Mouse (Mus musculus) thymus, postnatal 4 days (tissue): ENCODE measurements around the gene Stx1b.
"Not testable (repeated sequence)": the region's sequence is repeated elsewhere in the genome, so short reads cannot be mapped to it uniquely, and the experiment has no call there.

Experiments used
- DNase-seq: peaks from one replicate; pipeline ENCODE4 v3.0.0; 2021

Stx1b gene

DNA sequence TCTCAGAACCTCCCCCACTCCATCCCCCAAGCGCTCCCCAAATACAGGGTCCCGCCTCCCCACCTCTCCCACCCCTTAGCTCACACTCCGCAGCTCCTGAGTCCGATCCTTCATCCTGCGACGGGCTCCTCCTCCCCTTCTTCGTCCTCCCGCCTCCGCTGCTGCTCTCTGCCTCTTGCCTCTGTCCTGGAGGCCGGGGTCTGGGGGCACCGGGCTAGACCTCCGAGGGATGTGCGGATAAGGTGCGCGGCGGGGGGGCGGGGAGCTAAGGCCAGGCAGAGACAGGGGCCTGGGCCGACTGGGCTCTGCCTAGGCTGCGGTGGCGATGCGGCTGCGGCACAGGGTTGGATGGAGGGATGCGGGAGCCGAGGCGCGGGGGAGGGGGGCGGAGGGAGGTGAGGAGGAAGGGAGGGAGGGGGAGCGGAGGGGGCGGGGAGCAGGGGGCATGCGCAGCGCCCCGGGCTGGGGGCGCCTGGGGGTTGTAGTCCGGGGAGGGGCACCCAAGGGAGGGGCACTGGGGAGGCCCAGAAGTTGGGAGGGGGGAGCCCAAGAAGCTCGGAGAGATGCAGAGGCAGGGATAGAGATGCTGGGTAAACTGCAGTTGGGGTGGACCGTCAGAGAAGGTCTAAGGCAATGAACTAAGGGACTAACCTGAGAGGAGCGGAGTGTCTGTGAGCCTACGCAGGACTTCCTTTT is at the start of gene Stx1b, which contains the start of gene Stx4a:
Gene Stx1b (minus strand): TSS at position 374 of the 696 bp plus-strand sequence.
Gene Stx4a (plus strand): TSS at position 119 of the 696 bp plus-strand sequence.
- peak; percentile 55 for DNase-seq

DNA sequence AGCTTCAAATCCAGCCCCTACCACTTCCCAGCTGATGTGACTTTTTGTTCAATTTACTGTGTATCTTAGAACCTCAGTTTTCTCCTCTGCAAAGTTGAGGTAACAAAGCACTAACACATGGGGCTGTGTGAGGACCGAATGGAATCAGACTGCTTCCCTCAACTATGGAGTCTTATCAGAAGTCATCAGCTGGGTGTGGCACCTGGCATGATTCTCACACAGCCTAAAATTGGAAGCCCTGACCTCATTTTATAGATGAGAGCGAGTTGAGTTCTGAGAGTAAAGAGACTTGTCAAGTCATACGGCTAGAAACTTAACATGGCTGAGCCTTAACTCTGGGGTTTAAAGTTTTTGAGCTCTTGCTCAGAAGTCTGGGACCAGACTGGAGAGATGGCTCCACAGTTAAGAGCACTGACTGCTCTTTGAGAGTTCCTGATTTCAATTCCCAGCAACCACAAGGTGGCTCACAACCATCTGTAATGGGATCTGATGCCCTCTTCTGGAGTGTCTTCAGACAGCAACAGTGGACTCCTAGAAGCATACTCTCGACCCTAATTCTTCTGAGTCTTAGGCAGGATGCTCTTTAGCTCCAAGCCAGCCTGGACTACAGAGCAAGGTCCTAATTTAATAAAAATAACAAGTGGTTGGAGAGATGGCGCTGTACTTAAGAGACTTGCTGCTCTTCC is 45.9 kb upstream of the Stx1b start:
- DNase-seq = no peak

DNA sequence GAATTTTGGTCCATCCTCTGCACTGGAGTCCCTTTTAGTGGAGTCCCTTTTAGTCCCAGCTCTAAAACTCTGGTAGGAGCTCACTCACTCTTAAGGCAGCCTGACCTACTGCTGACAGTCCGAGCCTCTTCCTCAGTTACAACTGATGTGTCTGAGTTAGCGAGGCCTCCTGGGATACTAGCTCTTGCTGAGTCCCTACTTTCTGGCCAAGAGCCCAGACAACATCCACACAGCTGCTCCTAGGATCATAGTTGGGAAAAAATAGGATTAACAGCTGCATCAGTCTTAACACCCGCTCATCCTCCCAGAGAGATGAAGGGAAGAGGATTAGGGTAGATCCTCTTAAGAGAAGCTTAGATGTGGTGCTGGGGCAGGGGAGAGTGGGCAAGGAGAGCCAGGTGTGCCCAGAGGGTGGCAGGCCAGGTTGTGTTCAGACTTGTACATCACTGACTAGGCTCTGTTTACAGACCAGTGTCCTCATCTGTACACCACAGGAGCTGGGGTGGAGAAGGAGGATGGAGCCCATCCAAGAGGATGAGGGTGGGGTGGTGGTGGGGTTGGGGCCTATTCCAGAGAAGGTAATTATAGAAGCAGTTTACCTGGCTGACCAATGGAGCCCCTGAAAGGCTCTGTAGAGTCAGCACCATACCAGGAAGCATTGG is 44.9 kb upstream of the Stx1b start:
- DNase-seq = no peak

DNA sequence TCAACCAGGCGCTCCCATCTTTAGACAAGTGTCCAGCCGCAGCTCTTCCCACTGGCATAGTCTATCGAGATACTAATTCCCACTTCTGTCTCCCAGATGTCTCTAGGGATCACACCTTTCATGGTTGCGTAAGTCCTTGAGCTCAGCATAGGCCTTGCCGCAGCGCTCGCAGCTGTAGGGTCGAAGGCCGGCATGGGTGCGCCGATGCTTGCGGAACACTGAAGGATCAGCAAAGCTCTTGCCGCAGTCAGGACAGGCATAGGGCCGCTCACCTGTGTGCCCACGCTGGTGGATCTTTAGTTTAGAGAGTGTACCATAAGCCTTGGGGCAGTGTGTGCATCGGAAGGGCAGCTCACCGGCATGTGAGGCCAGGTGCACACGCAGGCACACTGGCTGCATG is 43.3 kb upstream of the Stx1b start:
- DNase-seq = no peak

DNA sequence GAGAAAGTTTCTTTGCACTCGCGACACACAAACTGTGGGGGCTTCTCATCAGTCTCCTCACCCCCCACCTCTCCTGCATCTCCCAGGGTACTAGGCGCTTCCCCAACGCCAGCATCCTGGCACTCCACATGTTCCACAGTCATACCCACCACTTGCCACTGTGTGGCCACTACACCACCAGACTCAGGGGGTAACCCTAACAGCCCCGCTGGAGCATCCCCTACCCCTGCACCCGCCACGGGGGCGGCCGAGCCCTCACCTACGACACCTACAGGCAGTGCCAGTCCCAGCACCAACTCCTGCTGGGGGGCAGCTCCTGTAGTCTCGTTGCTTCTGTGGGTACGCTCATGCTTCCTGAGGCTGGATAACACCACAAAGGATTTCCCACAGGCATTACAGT is 42.1 kb upstream of the Stx1b start:
- DNase-seq = no peak

DNA sequence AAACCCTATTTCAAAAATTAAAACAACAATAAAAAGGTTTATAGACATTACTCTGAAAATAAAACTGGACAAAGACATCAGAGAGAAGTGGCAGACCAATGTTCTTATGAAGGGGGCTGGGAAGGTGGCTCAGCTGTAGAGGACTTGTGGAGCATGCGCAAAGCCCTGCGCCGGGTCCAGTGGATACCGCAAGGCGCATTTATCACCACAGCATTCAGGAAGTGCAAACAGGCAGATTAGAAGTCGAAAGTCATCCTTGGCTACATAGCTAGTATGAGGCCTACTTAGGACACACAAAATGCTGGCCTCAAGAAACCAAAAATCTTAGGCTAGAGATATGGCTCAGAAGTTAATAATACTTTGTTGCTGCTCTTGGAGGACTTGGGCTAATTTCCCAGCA is 33.9 kb upstream of the Stx1b start:
- DNase-seq = no peak

DNA sequence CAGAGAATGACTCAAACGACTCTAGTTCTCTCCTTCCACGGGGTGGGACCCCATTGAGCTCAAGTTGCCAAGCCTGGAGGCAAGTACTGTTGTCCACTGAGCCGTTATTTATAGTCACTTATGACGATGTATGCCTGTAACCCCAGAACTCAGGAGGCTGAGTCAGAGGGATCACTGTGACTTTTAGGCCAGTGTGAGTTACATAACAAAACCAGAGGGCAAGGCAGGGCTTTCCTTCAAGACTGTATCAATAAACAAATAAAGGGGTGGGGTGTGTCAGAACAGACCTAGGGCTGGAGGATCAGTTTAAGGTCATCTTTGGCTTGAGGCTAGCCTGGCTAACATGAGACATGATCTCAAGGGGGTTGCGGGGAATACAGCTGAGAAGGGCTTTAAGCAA is 26.6 kb upstream of the Stx1b start:
- no peak for DNase-seq

DNA sequence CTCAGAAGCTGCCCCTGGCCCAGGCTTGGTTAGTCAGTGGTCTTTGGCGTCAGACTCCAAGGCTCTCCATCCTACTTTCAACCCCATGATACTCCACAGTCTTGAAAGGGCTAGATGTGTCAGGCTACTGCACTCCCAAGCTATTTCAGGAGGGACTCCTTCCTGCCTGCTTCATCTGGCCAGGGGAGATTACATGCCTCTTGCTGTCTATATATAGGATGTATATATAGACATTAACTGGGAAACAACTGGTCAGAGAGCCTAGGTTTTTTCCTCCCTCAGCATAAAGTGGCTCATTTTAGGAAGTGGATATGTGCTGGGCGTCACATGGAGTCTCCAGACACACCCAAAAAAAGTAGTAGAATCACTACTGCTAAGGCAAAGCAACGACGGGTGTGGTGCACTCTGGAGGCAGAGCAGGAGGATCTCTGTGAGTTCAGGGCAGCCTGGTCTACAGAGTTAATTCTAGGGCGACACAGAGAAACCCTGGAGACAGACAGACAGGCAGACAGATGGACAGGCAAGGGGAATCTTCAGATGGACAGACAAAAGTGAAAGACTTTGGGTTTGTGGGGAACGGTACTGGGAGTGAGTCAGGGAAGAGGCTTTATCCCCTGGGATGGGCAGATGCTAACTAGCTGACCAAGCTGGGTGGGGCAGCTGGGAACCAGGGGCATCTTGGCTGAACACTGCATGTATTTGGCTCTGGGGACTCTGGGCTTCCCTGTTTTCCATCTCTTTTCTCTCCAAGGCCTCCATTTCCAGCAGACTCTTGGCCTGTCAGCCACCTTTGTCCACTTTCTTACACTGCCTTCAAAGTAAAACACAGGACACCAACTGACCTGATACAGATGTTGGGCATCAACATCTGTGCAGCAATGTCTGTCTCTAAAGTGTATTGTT is 25.9 kb upstream of the Stx1b start:
- DNase-seq = no peak

DNA sequence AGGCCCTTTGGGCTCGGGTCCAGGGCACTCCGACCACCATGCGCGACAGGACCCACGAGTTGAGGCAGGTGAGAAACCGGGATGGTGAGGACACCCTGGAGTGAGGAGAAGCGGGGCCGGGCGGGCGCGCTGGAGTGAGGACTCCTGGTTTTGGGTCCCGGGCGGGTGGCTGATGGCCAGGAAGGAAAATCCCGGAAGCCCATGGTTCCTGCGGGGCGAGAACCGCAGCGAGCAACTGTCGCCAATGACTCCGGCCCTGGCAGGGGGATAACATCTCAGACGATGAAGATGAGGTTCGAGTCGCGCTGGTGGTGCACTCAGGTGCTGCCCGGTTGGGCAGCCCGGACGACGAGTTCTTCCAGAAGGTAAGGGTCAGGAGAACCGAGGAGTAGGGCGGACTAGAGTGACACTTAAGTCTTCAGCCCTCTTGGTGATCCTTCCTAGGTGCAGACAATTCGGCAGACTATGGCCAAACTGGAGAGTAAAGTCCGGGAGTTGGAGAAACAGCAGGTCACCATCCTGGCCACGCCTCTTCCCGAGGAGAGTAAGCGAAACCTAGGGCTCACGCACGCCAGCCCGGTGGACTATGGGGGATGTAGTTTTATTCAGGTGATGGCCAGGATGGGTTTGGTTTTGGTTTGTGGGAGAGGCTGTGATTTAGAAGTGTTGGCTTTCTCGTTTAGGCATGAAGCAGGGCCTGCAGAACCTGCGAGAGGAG is 17.8 kb upstream of the Stx1b start:
- DNase-seq = peak; percentile 82

DNA sequence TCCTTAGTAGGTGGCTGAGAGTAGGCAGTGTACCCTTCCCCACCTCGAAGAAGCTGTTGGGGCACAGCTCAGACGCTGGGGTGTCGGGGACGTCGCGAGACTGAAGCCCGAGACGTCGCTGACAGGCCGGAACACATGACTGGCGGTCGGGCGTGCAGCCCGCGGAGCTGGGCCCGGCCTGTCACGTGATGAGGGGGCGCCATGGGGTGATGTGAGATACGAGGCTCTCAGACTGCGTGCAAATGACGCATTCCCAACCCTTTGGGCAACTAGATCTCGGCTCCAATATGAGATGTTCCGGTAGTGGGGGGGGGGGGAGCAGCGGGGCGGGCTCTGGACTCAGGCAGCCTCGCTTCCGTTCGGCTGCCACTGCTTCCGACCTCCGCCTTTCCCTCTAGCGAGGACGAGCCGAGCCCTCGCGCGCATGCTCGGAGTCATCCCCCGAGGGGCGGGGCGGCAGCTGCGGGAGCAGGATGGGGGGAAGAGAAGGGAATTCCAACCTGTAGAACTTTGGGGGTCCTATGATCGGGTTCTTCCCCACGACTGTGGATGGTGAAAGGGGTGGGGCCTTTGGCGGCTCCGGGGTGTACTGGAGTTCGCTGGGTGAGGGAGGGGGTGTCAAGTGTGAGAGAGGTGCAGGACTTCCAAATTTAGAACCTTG is 17.1 kb upstream of the Stx1b start:
- peak; percentile 93 for DNase-seq

DNA sequence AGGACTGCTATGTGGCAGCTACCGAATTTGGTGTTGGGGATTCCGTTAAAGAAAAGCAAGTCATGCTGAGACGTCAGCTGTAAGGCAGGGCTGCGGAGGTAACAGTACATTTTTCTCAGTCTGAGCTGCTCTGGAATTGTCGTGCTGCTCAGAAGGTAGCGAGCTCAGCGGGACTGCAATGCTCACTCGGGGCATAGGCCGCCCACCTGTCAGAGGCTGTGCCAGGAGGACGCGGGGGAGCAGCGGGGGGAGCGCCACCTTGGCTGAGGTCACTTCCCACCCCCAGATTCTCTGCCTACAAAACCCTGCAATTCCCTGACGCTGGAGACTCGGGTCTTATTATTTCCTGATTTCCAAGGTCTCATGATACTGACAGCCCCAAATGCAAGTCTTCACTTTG is 16.5 kb upstream of the Stx1b start:
- DNase-seq = peak; percentile 80

DNA sequence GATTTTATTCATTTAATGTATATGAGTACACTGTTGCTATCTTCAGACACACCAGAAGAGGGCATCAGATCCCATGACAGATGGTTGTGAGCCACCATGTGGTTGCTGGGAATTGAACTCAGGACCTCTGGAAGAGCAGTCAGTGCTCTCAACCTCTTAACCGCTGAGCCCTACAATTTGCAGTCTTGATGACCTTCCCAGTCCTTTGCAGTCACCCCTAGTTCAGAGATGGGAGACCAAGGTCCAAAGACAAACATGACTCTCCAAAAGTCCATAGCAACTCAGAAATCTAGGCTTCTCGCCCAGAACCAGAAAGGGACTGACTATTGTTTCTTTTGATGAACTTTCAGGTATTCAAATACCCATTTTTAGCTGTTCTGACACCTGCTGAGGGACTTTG is 15.7 kb upstream of the Stx1b start:
- DNase-seq = not testable (repeated sequence)

DNA sequence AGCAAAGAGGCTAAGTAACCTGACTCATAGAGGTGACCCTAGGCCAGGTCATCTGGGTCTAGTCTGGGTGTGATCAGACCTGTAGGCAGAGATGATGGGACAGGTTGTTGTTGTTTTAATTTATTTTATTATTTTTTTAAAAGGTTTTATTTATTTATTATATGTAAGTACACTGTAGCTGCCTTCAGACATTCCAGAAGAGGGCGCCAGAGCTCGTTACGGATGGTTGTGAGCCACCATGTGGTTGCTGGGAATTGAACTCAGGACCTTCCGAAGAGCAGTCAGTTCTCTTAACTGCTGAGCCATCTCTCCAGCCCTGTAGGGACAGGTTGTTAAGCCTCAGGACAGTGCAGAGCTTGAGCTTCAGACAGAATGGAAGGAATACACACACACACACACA is 13.5 kb upstream of the Stx1b start:
- DNase-seq = not testable (repeated sequence)

DNA sequence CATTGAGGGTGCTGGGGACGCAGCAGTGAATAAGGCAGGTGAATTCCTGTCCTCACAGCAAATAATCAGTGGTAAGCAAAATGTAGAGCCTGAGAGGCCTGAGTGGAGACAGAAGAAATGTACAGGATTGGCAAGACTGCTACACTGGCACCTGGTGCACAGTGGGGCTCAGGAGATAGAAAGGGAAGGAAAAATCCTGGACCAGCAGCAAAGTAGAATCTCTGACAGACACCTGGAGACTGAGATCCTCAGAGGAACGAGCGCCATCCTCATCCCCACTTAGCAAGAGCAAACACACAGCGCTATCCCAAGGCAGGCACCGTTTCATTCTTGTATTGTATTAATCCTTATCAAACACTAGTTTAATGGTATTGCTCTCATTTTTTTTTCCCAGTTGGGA is 13.1 kb upstream of the Stx1b start:
- no peak for DNase-seq

DNA sequence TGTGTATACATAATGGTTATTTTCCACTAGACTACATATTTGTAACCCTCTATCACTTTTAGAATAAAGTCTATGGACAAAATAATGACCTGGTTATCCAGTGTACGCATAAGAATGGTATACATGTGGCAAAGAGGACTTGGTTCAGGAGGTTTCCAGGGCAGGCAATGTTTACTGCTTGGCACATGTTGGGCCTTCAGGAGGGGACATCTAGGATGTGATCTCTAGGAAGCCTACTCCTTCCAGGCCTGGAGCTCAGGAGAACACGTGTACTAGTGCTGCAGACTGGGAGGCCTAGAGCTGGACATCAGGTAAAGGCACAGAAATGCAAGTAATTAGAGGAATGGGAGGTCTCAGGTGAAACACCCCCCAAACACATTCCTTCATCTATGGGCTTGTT is 11.2 kb upstream of the Stx1b start:
- DNase-seq = no peak

DNA sequence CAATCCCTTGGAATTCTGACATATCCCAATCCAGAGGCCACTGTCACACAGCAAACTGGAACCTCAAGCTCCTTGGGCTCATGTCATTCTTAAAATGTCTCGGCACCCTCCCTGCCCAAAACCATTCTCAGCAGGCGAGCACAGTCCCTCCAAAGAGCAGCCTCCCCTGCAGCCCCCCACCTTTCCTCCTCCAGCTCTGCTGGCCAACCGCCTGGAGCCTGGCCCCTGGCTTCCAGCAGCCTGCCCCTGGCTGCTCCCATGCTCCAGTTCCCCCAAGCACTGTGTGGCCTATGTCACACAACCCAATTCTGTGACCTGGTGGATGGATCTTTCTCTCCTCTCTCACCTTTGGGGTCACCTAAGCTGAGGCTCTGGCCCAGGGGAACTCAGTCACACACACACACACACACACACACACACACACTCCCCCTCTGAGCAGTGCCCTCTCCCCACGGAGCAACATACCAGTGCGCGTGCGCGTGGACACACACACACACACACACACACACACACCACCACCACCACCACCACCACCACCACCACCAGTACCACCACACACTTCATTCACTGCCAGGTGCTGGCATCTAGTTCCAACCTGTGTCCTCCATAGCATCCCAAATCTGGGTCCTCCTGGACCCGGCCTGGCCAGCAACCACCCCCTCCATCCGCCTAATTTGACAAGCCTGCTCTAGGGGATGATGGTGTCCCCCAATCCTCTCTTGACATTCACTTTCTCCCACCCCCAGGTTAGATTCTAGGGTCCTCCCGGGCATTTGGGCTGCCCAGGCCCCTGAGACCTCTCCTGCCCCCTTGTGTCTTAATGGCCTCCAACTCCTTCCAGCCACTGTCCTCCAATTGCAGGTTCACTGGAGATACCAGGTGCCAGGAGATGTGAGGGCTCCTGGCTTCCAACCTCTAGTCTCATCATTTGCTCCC is 845 bp downstream of the Stx1b start:
- no peak for DNase-seq

DNA sequence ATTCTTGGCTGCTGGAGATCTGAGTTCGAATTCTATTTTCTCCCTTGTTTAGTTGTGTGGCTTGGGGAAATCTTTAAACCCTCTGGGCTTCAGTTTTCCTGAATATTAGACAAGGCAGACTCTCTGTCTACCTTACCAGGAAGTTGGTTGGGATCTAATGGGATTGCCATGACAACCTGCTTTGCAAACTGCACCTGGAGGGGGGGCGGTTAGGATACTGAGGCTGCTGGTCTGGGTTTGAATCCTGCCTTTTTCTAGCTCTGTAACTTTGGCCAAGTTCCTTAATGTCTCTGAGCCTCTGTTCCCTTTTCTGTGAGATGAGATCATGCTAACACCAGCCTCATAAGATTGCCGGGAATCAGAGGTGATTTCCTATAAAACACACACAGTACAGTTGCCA is 1.9 kb downstream of the Stx1b start:
- DNase-seq = no peak

DNA sequence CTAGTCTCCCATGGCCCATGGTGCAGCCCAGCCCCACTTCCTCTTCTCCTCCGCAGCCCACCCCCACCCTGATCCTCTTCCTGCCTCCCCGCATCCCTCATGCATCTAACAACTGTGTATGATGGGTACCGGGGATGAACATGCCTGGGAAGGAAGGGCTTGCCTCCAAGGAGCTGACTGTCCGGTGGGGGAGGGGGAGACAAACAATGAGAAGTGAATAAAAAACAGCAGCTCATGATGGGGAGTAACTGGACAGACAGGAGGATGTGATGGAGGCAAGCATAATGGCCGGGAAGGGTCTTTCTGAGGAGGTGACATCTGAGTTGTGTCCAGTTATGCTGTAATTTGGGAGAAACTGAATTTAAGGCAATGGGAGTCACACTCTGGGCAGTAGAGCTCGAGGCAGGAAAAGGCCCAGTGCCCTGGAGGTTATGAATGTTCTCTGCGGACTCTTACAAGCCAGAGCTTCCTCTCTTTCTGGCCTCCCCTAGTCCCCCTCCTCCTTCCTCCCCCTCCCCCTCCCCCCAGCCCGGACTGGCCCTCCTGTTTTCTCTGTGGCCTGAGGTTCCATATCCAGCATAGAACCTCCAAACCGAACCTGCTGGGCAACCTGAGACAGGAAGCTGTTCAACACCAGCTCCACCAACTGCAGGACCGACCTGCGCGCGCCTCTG is 3.4 kb downstream of the Stx1b start:
- no peak for DNase-seq

DNA sequence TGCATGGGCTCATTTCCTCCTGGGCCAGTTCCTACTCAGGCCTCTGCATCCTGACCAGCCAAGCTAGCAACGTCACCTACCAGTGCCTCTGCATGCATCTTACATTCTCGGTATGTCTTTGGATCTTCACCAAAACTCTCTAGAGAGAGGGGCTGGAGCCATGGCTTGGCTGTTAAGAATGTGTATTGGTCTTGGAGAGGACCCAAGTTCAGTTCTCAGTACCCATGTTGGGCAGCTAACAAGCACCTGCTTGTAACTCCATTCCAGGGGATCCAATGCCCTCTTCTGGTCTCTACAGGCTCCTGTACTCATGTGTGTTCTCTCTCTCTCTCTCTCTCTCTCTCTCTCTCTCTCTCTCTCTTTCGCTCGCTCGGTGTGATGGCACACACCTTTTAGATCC is 6.6 kb downstream of the Stx1b start:
- DNase-seq = no peak

DNA sequence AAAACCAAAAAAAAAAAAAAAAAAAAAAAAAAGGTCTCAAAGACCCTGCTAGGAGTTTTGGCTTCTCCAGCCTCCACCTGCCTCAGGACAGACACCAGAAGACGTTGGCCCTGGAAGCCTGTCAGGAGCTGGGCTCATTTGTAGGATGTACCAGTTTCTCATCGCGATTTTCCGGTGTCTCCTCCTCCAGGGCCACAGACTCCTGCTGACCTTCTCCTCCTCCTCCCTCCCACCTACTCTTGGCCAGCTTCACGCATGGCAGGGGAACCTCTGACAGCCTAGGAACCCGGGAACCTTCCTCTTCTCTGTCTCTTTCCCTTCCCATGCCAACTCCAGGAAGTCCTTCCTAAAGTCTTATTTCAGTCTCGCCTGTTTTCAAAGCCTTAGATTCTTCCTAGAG is 7.3 kb downstream of the Stx1b start:
- no peak for DNase-seq
